Mouse (Mus musculus): ENCODE results near the gene Fam76b. TPM values are rescaled to one million over a fixed set of nuclear protein-coding genes. Genes with fewer than 3 reads are reported as not detected.
"Not testable (repeated sequence)": the region's sequence is repeated elsewhere in the genome, so short reads cannot be mapped to it uniquely, and the experiment has no call there.

Gene Fam76b
- polyA plus RNA-seq (2015; fragmentation: Nextera tagmentation; extraction: Ambion mirVana), result 21.2 and 21.5 TPM in 2 replicates

DNA sequence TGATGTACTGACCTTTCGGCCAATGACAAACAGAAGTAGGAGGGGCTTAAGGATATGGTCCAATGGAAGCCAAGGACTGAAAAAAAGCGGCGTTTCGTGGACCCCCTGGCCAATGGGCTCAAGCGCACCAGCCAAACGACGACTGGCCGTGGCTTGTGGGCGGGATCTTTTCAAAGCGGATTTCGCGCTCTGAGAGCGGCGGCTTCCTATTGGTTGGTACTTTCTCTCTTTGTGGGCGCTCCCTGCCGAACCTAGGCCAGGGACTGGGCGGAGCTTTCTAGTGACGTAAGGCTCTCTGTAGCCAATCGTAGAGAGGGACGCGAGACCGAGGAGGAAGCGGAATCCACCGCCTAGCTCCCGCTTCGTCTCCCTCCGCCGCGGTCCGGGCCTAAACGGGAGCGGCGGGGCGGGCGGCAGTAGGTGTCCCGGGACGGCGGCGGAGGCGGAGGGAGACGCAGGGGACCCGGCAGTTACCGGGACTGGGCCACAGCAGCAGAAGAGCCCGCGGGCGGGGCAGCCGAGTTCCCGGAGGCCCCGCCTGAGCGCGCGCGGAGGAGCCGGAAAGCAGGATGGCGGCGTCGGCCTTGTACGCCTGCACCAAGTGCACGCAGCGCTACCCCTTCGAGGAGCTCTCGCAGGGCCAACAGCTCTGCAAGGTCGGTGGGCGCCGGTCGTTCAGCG, at the start of gene Fam76b:
TSS of gene Fam76b (plus strand) at position 311 of the 681 bp plus-strand sequence.
- Histone ChIP-seq H3K27ac (ENCODE audit: low read length) (peak within 1 kb of the TSS; percentile 98), H3K9me3 (ENCODE audit: control insufficient read depth, low read length) (no peaks in the 10 kb centered on the region), H3K36me3 (ENCODE audit: control insufficient read depth, insufficient read depth, low read length) (peaks cover 11% of the 10 kb centered on the region), H3K4me2 (ENCODE audit: low read depth, low read length) (peak within 1 kb of the TSS; percentile 86), H3K9ac (ENCODE audit: low read length) (peak within 1 kb of the TSS; percentile 96), H3K4me3 (ENCODE audit: low read length) (peak within 1 kb of the TSS; percentile 85), H3K27me3 (ENCODE audit: control insufficient read depth, insufficient read depth, low read depth, low read length) (no peaks in the 10 kb centered on the region), H3K4me1 (replicated peaks; ENCODE audit: control insufficient read depth, insufficient read depth, low read length) (peaks cover 16% of the 10 kb centered on the region)
- ATAC-seq (ENCODE audit: low read depth), result peak; percentile 93
- WGBS, result under 1% methylated on average over 63 of the region's 67 CpGs

GRCm38 (mm10) chr9:13781985-13782384, 45.5 kb upstream of the Fam76b start:
- no peak overlapping the region for H3K4me3 ChIP-seq (ENCODE audit: low read length)
- H3K27me3 ChIP-seq (ENCODE audit: control insufficient read depth, insufficient read depth, low read depth, low read length), result no peaks in the 10 kb centered on the region
- no peak overlapping the region for H3K27ac ChIP-seq (ENCODE audit: low read length)
- no peak overlapping the region for H3K4me2 ChIP-seq (ENCODE audit: low read depth, low read length)
- H3K36me3 ChIP-seq (ENCODE audit: control insufficient read depth, insufficient read depth, low read length), result peaks cover 13% of the 10 kb centered on the region
- ATAC-seq (ENCODE audit: low read depth), result no peak
- H3K9me3 ChIP-seq (ENCODE audit: control insufficient read depth, low read length), result no peaks in the 10 kb centered on the region
- H3K9ac ChIP-seq (ENCODE audit: low read length), result no peak overlapping the region
- H3K4me1 ChIP-seq (replicated peaks; ENCODE audit: control insufficient read depth, insufficient read depth, low read length), result no peaks in the 10 kb centered on the region; the same call in 1 of the 2 replicates
- 94% methylated on average over 1 of the region's 1 CpGs for WGBS

- peaks cover 27% of the 10 kb centered on the region for H3K36me3 ChIP-seq (ENCODE audit: control insufficient read depth, insufficient read depth, low read length)
- not testable (repeated sequence) for H3K27ac ChIP-seq (ENCODE audit: low read length); H3K4me3 ChIP-seq (ENCODE audit: low read length); H3K4me2 ChIP-seq (ENCODE audit: low read depth, low read length); H3K9ac ChIP-seq (ENCODE audit: low read length); H3K9me3 ChIP-seq (ENCODE audit: control insufficient read depth, low read length); ATAC-seq (ENCODE audit: low read depth); H3K4me1 ChIP-seq (replicated peaks; ENCODE audit: control insufficient read depth, insufficient read depth, low read length); H3K27me3 ChIP-seq (ENCODE audit: control insufficient read depth, insufficient read depth, low read depth, low read length)
- WGBS, result 93% methylated on average over 7 of the region's 8 CpGs
These were observed 36.7 kb upstream of the Fam76b start for GRCm38 (mm10) chr9:13790864-13791263.

- Histone ChIP-seq H3K4me2 (ENCODE audit: low read depth, low read length) (no peak overlapping the region), H3K36me3 (ENCODE audit: control insufficient read depth, insufficient read depth, low read length) (peaks cover 21% of the 10 kb centered on the region), H3K4me1 (replicated peaks; ENCODE audit: control insufficient read depth, insufficient read depth, low read length) (no peaks in the 10 kb centered on the region), H3K4me3 (ENCODE audit: low read length) (no peak overlapping the region), H3K27ac (ENCODE audit: low read length) (no peak overlapping the region), H3K27me3 (ENCODE audit: control insufficient read depth, insufficient read depth, low read depth, low read length) (no peaks in the 10 kb centered on the region), H3K9me3 (ENCODE audit: control insufficient read depth, low read length) (no peaks in the 10 kb centered on the region), H3K9ac (ENCODE audit: low read length) (no peak overlapping the region)
- WGBS, result 79% methylated on average over 1 of the region's 1 CpGs
- ATAC-seq (ENCODE audit: low read depth), result no peak
These were observed 33.2 kb upstream of the Fam76b start for GRCm38 (mm10) chr9:13794302-13794701.

DNA sequence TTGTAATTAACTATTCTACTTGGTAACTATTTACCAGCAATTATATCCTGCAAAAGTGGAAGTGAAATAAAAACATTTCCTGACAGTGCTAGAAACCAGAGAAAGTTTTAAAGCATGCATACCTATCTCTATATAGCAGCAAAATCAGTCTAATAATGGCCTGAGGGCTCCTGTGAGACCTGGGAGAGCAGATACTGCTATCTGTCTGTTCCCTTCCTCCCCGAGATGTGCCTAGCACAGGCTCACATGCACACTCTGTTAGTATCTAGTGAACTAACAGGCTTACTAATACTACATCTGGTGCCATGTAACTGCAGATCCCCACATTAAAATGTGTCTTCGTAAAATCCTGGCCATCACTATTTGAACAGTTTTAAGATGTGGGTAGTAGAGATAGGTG, 32.8 kb upstream of the Fam76b start:
- Histone ChIP-seq H3K27ac (ENCODE audit: low read length) (no peak overlapping the region), H3K4me2 (ENCODE audit: low read depth, low read length) (no peak overlapping the region), H3K36me3 (ENCODE audit: control insufficient read depth, insufficient read depth, low read length) (peaks cover 21% of the 10 kb centered on the region), H3K9me3 (ENCODE audit: control insufficient read depth, low read length) (no peaks in the 10 kb centered on the region), H3K4me3 (ENCODE audit: low read length) (no peak overlapping the region), H3K4me1 (replicated peaks; ENCODE audit: control insufficient read depth, insufficient read depth, low read length) (no peaks in the 10 kb centered on the region), H3K27me3 (ENCODE audit: control insufficient read depth, insufficient read depth, low read depth, low read length) (no peaks in the 10 kb centered on the region), H3K9ac (ENCODE audit: low read length) (no peak overlapping the region)
- ATAC-seq (ENCODE audit: low read depth), result no peak
- 90% methylated on average over 2 of the region's 2 CpGs for WGBS

GRCm38 (mm10) chr9:13804480-13804879, 23.0 kb upstream of the Fam76b start:
- no peaks in the 10 kb centered on the region for H3K9me3 ChIP-seq (ENCODE audit: control insufficient read depth, low read length)
- H3K4me3 ChIP-seq (ENCODE audit: low read length), result no peak overlapping the region
- no peak overlapping the region for H3K4me2 ChIP-seq (ENCODE audit: low read depth, low read length)
- H3K27ac ChIP-seq (ENCODE audit: low read length), result no peak overlapping the region
- no peaks in the 10 kb centered on the region for H3K4me1 ChIP-seq (replicated peaks; ENCODE audit: control insufficient read depth, insufficient read depth, low read length)
- no peaks in the 10 kb centered on the region for H3K27me3 ChIP-seq (ENCODE audit: control insufficient read depth, insufficient read depth, low read depth, low read length)
- 68% methylated on average over 1 of the region's 1 CpGs for WGBS
- ATAC-seq (ENCODE audit: low read depth), result no peak
- no peak overlapping the region for H3K9ac ChIP-seq (ENCODE audit: low read length)
- peaks cover 37% of the 10 kb centered on the region for H3K36me3 ChIP-seq (ENCODE audit: control insufficient read depth, insufficient read depth, low read length)

DNA sequence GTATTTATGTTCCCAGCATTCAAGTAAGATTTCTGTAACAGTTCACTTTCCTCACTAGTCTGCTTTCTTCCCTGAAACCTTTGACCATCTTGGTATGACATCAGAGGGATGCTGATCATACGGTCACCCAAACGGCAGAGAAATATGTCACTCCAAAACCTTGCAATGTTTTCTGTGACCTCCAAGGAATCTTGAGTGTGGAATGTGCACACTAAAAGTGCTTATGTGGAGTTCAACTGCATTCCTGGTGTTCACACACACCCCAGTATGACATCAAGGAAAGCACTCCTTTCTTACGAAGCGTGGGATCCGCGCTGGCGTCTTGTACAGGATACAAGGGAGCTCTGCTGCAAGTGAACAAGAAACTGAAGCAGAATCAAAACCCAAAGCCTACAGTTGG, 20.7 kb upstream of the Fam76b start:
- Histone ChIP-seq H3K27ac (ENCODE audit: low read length) (no peak overlapping the region), H3K4me1 (replicated peaks; ENCODE audit: control insufficient read depth, insufficient read depth, low read length) (no peaks in the 10 kb centered on the region), H3K4me3 (ENCODE audit: low read length) (no peak overlapping the region), H3K9ac (ENCODE audit: low read length) (no peak overlapping the region), H3K27me3 (ENCODE audit: control insufficient read depth, insufficient read depth, low read depth, low read length) (no peaks in the 10 kb centered on the region), H3K36me3 (ENCODE audit: control insufficient read depth, insufficient read depth, low read length) (peaks cover 45% of the 10 kb centered on the region), H3K9me3 (ENCODE audit: control insufficient read depth, low read length) (no peaks in the 10 kb centered on the region), H3K4me2 (ENCODE audit: low read depth, low read length) (no peak overlapping the region)
- 84% methylated on average over 7 of the region's 7 CpGs for WGBS
- no peak for ATAC-seq (ENCODE audit: low read depth)

- Histone ChIP-seq H3K4me1 (replicated peaks; ENCODE audit: control insufficient read depth, insufficient read depth, low read length) (no peaks in the 10 kb centered on the region), H3K27me3 (ENCODE audit: control insufficient read depth, insufficient read depth, low read depth, low read length) (no peaks in the 10 kb centered on the region), H3K4me2 (ENCODE audit: low read depth, low read length) (no peak overlapping the region), H3K9me3 (ENCODE audit: control insufficient read depth, low read length) (no peaks in the 10 kb centered on the region), H3K4me3 (ENCODE audit: low read length) (no peak overlapping the region), H3K9ac (ENCODE audit: low read length) (no peak overlapping the region), H3K27ac (ENCODE audit: low read length) (no peak overlapping the region), H3K36me3 (ENCODE audit: control insufficient read depth, insufficient read depth, low read length) (peaks cover 51% of the 10 kb centered on the region)
- no peak for ATAC-seq (ENCODE audit: low read depth)
- WGBS, result 79% methylated on average over 5 of the region's 5 CpGs
These were observed 19.9 kb upstream of the Fam76b start for GRCm38 (mm10) chr9:13807657-13808056.

- H3K9ac ChIP-seq (ENCODE audit: low read length), result no peak overlapping the region
- H3K36me3 ChIP-seq (ENCODE audit: control insufficient read depth, insufficient read depth, low read length), result peaks cover 47% of the 10 kb centered on the region
- no peaks in the 10 kb centered on the region for H3K27me3 ChIP-seq (ENCODE audit: control insufficient read depth, insufficient read depth, low read depth, low read length)
- H3K9me3 ChIP-seq (ENCODE audit: control insufficient read depth, low read length), result no peaks in the 10 kb centered on the region
- H3K27ac ChIP-seq (ENCODE audit: low read length), result no peak overlapping the region
- no peak for ATAC-seq (ENCODE audit: low read depth)
- H3K4me2 ChIP-seq (ENCODE audit: low read depth, low read length), result no peak overlapping the region
- H3K4me1 ChIP-seq (replicated peaks; ENCODE audit: control insufficient read depth, insufficient read depth, low read length), result no peaks in the 10 kb centered on the region
- no peak overlapping the region for H3K4me3 ChIP-seq (ENCODE audit: low read length)
These were observed 17.6 kb upstream of the Fam76b start for GRCm38 (mm10) chr9:13809937-13810336.
